Mouse (Mus musculus) liver, embryonic 14.5 days (tissue): Measurements from ENCODE around the gene Gpr142.

ENCODE experiments used
- CTCF ChIP-seq: IDR thresholded peaks from 2 replicates; pipeline ENCODE4 v1.5.1; 2016; ENCODE audit warnings: antibody characterized with exemption, low read depth, control low read depth
- EP300 ChIP-seq: IDR thresholded peaks from 2 replicates; pipeline ENCODE4 v1.6.1; 2016; ENCODE audit warnings: antibody characterized with exemption, low read depth

- TF ChIP-seq EP300 (no peak), CTCF (no peak)
Measured at GRCm38 (mm10) chr11:114764820-114765818, 33.6 kb upstream of the Gpr142 start, which contains the start of gene Kif19a.
